Mouse (Mus musculus) midbrain, embryonic 13.5 days (tissue): ENCODE measurements around the gene Cachd1. TPM values are rescaled to one million over a fixed set of nuclear protein-coding genes. Genes with fewer than 3 reads are reported as not detected.

Source experiments
- ATAC-seq: fragments of 200-750 bp; cut with Nextera tagmentation; 2 replicates; pipeline ENCODE4 v1.8.0; 2017; ENCODE audit warnings: mild to moderate bottlenecking, moderate TSS enrichment, moderate library complexity
- H3K27ac ChIP-seq: fragments of 300-500 bp; sonication (generic); 2 replicates; pipeline ENCODE4 v1.5.1; 2015; ENCODE audit warnings: inconsistent platforms, mild to moderate bottlenecking, moderate library complexity
- H3K27me3 ChIP-seq: fragments of 300-500 bp; sonication (generic); 2 replicates; pipeline ENCODE4 v1.6.1; 2015; ENCODE audit warnings: mild to moderate bottlenecking, inconsistent platforms
- H3K36me3 ChIP-seq: fragments of 300-500 bp; sonication (generic); 2 replicates; pipeline ENCODE4 v1.6.1; 2015; ENCODE audit warnings: mild to moderate bottlenecking, inconsistent platforms
- H3K4me1 ChIP-seq: fragments of 300-500 bp; sonication (generic); replicated peaks from 2 replicates; pipeline ENCODE4 v1.6.1; 2015; ENCODE audit warnings: inconsistent platforms
- H3K4me2 ChIP-seq: fragments of 300-500 bp; sonication (generic); replicated peaks from 2 replicates; pipeline ENCODE4 v1.6.1; 2015; ENCODE audit warnings: moderate library complexity, mild to moderate bottlenecking, inconsistent platforms
- H3K4me3 ChIP-seq: fragments of 300-500 bp; sonication (generic); replicated peaks from 2 replicates; pipeline ENCODE4 v1.5.1; 2015; ENCODE audit warnings: mild to moderate bottlenecking, inconsistent platforms
- H3K9ac ChIP-seq: fragments of 300-500 bp; sonication (generic); replicated peaks from 2 replicates; pipeline ENCODE4 v1.6.1; 2015; ENCODE audit warnings: mild to moderate bottlenecking, inconsistent platforms
- H3K9me3 ChIP-seq: fragments of 300-500 bp; sonication (generic); 2 replicates; pipeline ENCODE4 v1.6.1; 2016; ENCODE audit warnings: mild to moderate bottlenecking, inconsistent platforms
- WGBS: fragments of 180-500 bp; shearing (Covaris S2); methylation state at CpG from one replicate; pipeline ENCODE4 v1.1.7; 2015; 5-methylcytosine and 5-hydroxymethylcytosine counted together
- polyA plus RNA-seq: library from polyadenylated mRNA; unstranded; fragments of >200 nt; fragmentation: Nextera tagmentation; extraction: Ambion mirVana; gene quantifications from 2 replicates; pipeline ENCODE4 v1.2.1, GENCODE M21; 2015

Gene Cachd1
- polyA plus RNA-seq, 1 experiment from 2014 or later: 38.9 TPM

GRCm38 (mm10) chr4:100911658-100912057, 135.2 kb downstream of the Cachd1 start:
- 0 out of 2 replicates have a peak overlapping the region, but pooled peaks have one; percentile 32 for H3K9ac ChIP-seq
- H3K9me3 ChIP-seq: no peaks in the 10 kb centered on the region
- ATAC-seq: no peak
- peaks cover 81% of the 10 kb centered on the region for H3K4me1 ChIP-seq
- no peaks in the 10 kb centered on the region for H3K27me3 ChIP-seq
- no peaks in the 10 kb centered on the region for H3K36me3 ChIP-seq
- H3K4me2 ChIP-seq: peak overlapping the region; percentile 28
- peak overlapping the region; percentile 75 for H3K27ac ChIP-seq
- H3K4me3 ChIP-seq: no peak overlapping the region
- WGBS: 14% methylated on average over 2 of the region's 3 CpGs

DNA sequence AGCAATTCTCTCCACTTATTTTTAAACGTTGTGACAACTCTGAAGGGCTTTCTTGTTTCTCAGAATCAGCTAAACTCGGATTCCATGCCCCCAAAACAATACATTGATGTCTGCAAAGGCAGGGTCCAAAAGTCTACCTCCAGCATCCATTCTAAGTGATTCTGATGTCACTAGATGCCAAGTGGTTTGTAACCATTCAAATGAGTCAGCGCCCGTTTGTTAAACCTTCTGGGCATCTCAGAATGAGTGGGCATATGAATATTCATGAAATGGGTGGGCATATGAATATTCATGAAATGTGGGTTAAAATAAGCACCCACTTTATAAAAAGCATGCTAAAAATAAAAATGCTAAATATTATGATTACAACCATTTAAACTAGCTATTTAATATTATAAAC, 137.2 kb downstream of the Cachd1 start:
- WGBS: 28% methylated on average over 4 of the region's 4 CpGs
- H3K9ac ChIP-seq: no peak overlapping the region
- H3K27ac ChIP-seq: 0 out of 2 replicates have a peak overlapping the region, but pooled peaks have one; percentile 14
- H3K4me3 ChIP-seq: no peak overlapping the region
- H3K9me3 ChIP-seq: no peaks in the 10 kb centered on the region
- no peak overlapping the region for H3K4me2 ChIP-seq
- no peak for ATAC-seq
- H3K36me3 ChIP-seq: peaks cover 3% of the 10 kb centered on the region
- no peaks in the 10 kb centered on the region for H3K27me3 ChIP-seq
- H3K4me1 ChIP-seq: peaks cover 61% of the 10 kb centered on the region

- 39% methylated on average over 3 of the region's 3 CpGs for WGBS
- peaks cover 10% of the 10 kb centered on the region for H3K36me3 ChIP-seq
- no peak overlapping the region for H3K4me2 ChIP-seq
- no peak overlapping the region for H3K4me3 ChIP-seq
- H3K27me3 ChIP-seq: no peaks in the 10 kb centered on the region
- no peak for ATAC-seq
- no peak overlapping the region for H3K9ac ChIP-seq
- peaks cover 52% of the 10 kb centered on the region for H3K4me1 ChIP-seq
- no peak overlapping the region for H3K27ac ChIP-seq
- no peaks in the 10 kb centered on the region for H3K9me3 ChIP-seq
Observed at GRCm38 (mm10) chr4:100914532-100914931, 138.1 kb downstream of the Cachd1 start.

DNA sequence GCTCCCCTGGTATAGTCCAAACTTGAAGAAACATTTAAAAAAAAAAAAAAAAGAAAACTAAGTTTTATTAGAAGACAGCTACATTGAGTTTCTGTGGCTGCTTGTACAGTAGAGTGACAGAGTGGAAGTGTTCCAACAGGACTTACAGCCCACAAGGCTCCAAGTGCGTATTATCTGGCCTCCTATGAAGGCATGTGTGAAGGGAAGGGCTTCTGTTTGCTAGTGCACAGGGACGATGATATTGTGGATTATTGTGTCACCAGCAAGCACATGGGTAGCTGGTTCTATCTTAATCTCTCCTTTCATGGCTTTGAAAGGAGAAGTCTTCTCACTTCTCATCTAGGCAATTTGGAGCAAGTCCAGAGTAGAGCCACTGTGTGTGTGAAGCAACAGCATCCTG, 138.6 kb downstream of the Cachd1 start:
- H3K4me1 ChIP-seq: peaks cover 49% of the 10 kb centered on the region
- H3K27ac ChIP-seq: no peak overlapping the region
- peaks cover 15% of the 10 kb centered on the region for H3K36me3 ChIP-seq
- H3K27me3 ChIP-seq: no peaks in the 10 kb centered on the region
- no peak overlapping the region for H3K4me2 ChIP-seq
- WGBS: 80% methylated on average over 2 of the region's 2 CpGs
- H3K9ac ChIP-seq: no peak overlapping the region
- H3K4me3 ChIP-seq: no peak overlapping the region
- H3K9me3 ChIP-seq: no peaks in the 10 kb centered on the region
- no peak for ATAC-seq

- no peak for ATAC-seq
- WGBS: 85% methylated on average over 1 of the region's 1 CpGs
- H3K27ac ChIP-seq: no peak overlapping the region
- H3K4me3 ChIP-seq: no peak overlapping the region
- no peaks in the 10 kb centered on the region for H3K9me3 ChIP-seq
- H3K27me3 ChIP-seq: no peaks in the 10 kb centered on the region
- no peak overlapping the region for H3K9ac ChIP-seq
- peaks cover 26% of the 10 kb centered on the region for H3K36me3 ChIP-seq
- peaks cover 44% of the 10 kb centered on the region for H3K4me1 ChIP-seq
- no peak overlapping the region for H3K4me2 ChIP-seq
Observed at GRCm38 (mm10) chr4:100917511-100917910, 141.0 kb downstream of the Cachd1 start.

DNA sequence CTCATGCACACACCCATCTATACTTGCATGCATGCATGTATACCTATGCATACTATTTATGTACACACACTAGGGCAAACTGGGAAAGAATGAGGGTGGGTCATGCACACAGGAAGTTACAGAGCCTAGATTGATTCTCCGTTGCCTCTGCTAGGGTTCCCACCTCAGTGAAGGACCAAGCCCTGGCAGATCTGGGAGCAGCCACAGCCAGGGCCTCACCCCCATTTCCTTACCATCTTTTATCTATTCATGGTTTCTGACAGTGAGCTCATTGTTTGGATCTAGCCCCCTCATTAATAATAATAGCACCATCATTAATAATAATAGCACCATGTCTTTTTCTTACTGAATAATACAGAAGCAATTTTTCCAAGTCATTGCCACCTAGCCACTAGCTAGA, 143.9 kb downstream of the Cachd1 start:
- no peak for ATAC-seq
- H3K27me3 ChIP-seq: no peaks in the 10 kb centered on the region
- no peaks in the 10 kb centered on the region for H3K9me3 ChIP-seq
- peaks cover 30% of the 10 kb centered on the region for H3K4me1 ChIP-seq
- H3K4me3 ChIP-seq: no peak overlapping the region
- 45% methylated on average over 1 of the region's 1 CpGs for WGBS
- H3K9ac ChIP-seq: no peak overlapping the region
- peak overlapping the region; percentile 64; the same call in 1 of the 2 replicates for H3K27ac ChIP-seq
- no peak overlapping the region for H3K4me2 ChIP-seq
- peaks cover 30% of the 10 kb centered on the region for H3K36me3 ChIP-seq

DNA sequence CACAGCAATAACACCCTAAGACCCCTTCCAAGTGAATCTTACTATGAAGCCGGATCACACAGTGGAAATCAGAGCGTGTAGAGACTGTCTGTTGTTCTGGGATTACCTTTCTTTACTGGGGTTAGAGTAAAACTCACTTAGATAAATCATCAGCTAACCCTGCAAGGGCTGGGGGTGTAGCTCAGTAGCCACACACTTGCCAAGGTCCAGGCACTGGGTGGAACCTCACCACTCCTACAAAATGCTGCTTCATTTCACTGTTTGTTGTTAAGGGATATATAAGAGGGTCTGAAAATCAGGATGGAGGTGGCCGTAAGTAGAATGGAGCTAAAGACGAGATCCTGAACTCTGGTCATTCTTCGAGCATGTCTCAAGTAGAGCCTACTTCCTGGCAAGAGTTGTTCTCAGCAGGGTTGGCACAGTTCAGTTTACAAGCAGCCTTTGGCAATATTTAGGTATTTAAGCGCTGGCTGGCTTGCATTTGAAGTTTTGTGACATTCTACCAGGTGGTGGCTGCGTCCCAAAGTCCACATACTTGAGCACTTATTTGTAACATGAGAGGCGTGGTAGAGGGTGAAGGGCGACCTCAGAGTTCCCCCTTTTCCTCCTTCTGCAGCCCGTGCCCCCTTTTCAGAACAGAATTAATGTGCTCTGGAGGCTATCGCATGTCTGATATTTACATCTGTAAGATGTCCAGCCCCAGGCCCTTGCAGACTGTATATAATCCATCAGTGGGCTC, 146.5 kb downstream of the Cachd1 start:
- no peak overlapping the region for H3K9ac ChIP-seq

DNA sequence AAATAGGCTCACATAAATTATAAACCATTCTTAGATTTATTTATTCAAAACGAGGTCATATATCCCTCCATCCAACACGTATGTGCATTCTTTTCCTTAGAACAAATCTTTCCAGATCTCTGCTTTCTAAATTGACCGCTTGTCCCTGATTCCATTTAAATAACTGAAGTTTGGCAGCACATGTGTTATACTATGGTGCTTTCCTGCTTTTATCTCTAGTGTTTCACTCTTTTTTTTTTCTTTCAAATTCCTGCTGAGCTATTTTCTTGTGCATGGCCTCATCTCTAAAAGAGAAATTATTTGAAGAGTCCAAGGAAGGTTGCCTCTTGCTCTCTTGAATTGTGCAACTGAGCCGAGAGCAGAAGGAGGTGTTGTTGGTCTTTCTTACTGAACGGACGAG, 147.1 kb downstream of the Cachd1 start:
- no peak overlapping the region for H3K4me2 ChIP-seq
- H3K27ac ChIP-seq: no peak overlapping the region
- no peak for ATAC-seq
- peaks cover 27% of the 10 kb centered on the region for H3K36me3 ChIP-seq
- peaks cover 30% of the 10 kb centered on the region for H3K4me1 ChIP-seq
- H3K4me3 ChIP-seq: no peak overlapping the region
- no peaks in the 10 kb centered on the region for H3K9me3 ChIP-seq
- H3K27me3 ChIP-seq: no peaks in the 10 kb centered on the region
- WGBS: 74% methylated on average over 6 of the region's 6 CpGs
- no peak overlapping the region for H3K9ac ChIP-seq

More for the DNA sequence above, 146.5 kb downstream of the Cachd1 start:
- no peak overlapping the region for H3K4me2 ChIP-seq
- H3K27ac ChIP-seq: no peak overlapping the region
- WGBS: 85% methylated on average over 11 of the region's 11 CpGs
- H3K4me3 ChIP-seq: no peak overlapping the region
- no peaks in the 10 kb centered on the region for H3K9me3 ChIP-seq
- no peak for ATAC-seq
- peaks cover 30% of the 10 kb centered on the region for H3K36me3 ChIP-seq
- H3K4me1 ChIP-seq: peaks cover 30% of the 10 kb centered on the region
- H3K27me3 ChIP-seq: no peaks in the 10 kb centered on the region

- Histone ChIP-seq H3K9ac (no peak overlapping the region), H3K36me3 (peaks cover 20% of the 10 kb centered on the region), H3K4me2 (no peak overlapping the region), H3K9me3 (no peaks in the 10 kb centered on the region), H3K27ac (no peak overlapping the region), H3K27me3 (no peaks in the 10 kb centered on the region), H3K4me1 (peaks cover 30% of the 10 kb centered on the region), H3K4me3 (no peak overlapping the region)
- no peak for ATAC-seq
- 86% methylated on average over 4 of the region's 4 CpGs for WGBS
Observed at GRCm38 (mm10) chr4:100924276-100924675, 147.8 kb downstream of the Cachd1 start.

DNA sequence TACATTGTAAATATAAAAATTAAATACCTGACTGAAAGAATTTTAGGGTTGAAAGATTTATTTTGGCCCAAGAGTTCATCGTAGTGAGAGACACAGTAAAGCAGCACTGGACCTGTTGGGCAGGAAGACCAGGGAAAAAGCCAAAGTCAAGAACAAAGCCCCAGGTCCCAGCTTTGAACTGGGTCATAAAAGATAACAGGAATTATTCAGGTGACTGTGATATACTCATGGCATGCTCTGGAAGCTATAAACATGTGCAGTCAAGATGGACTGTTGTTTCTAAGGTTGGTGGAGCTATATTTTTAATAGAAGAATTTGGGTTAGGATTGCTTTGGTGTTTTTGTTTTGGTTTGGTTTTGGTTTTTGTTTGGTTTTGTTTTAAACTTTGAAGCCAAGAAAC, 148.7 kb downstream of the Cachd1 start:
- ATAC-seq: no peak
- peaks cover 14% of the 10 kb centered on the region for H3K36me3 ChIP-seq
- no peaks in the 10 kb centered on the region for H3K27me3 ChIP-seq
- no peak overlapping the region for H3K4me2 ChIP-seq
- H3K4me1 ChIP-seq: peaks cover 26% of the 10 kb centered on the region
- no peaks in the 10 kb centered on the region for H3K9me3 ChIP-seq
- no peak overlapping the region for H3K4me3 ChIP-seq
- H3K27ac ChIP-seq: no peak overlapping the region
- WGBS: 93% methylated on average over 1 of the region's 1 CpGs
- H3K9ac ChIP-seq: no peak overlapping the region

- no peaks in the 10 kb centered on the region for H3K9me3 ChIP-seq
- no peak for ATAC-seq
- no peaks in the 10 kb centered on the region for H3K27me3 ChIP-seq
- peaks cover 14% of the 10 kb centered on the region; the same call in 1 of the 2 replicates for H3K36me3 ChIP-seq
- H3K4me2 ChIP-seq: no peak overlapping the region
- H3K9ac ChIP-seq: no peak overlapping the region
- 84% methylated on average over 3 of the region's 3 CpGs for WGBS
- H3K27ac ChIP-seq: no peak overlapping the region
- no peak overlapping the region for H3K4me3 ChIP-seq
- peaks cover 12% of the 10 kb centered on the region for H3K4me1 ChIP-seq
Observed at GRCm38 (mm10) chr4:100926608-100927007, 150.1 kb downstream of the Cachd1 start.

GRCm38 (mm10) chr4:100927059-100927458, 150.6 kb downstream of the Cachd1 start:
- Histone ChIP-seq H3K27me3 (no peaks in the 10 kb centered on the region), H3K27ac (no peak overlapping the region), H3K4me3 (no peak overlapping the region), H3K4me2 (no peak overlapping the region), H3K4me1 (peaks cover 8% of the 10 kb centered on the region; the same call in 1 of the 2 replicates), H3K9ac (no peak overlapping the region), H3K36me3 (peaks cover 11% of the 10 kb centered on the region; the same call in 1 of the 2 replicates), H3K9me3 (no peaks in the 10 kb centered on the region)
- 88% methylated on average over 2 of the region's 2 CpGs for WGBS
- ATAC-seq: no peak

DNA sequence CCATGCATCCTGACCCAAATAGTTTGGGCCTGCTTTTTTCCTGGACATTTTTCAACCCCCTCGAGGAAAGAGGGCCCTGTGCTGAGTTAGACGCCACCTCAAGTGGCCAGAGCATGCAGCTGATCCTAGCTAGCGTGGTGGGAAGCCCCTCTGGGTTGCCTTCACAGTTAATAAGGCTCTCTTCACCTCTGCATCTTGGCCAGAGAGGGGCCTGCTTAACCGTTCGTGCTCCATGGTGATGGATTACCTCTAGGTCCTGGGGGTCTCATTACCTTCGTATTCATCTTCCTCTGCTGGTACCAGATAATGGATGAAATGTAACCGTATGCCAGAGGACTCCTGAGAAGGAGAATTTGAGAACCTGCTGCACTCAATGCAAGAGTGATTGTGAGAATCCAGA, 167.2 kb downstream of the Cachd1 start:
- Histone ChIP-seq H3K4me1 (peaks cover 21% of the 10 kb centered on the region), H3K27ac (no peak overlapping the region), H3K36me3 (peaks cover 3% of the 10 kb centered on the region), H3K9ac (no peak overlapping the region), H3K4me2 (no peak overlapping the region), H3K9me3 (no peaks in the 10 kb centered on the region), H3K27me3 (no peaks in the 10 kb centered on the region), H3K4me3 (no peak overlapping the region)
- no peak for ATAC-seq
- 70% methylated on average over 7 of the region's 7 CpGs for whole genome bisulfite sequencing
